Mouse (Mus musculus) CH12.LX (cell line): ENCODE data around the gene Pde6d. TPM values are rescaled to one million over a fixed set of nuclear protein-coding genes. Genes with fewer than 3 reads are reported as not detected.

Experiments used
- DNase-seq: peaks from one replicate; pipeline ENCODE4 v3.0.0-alpha.2; 2013; ENCODE audit errors: extremely low read depth
- H3K27ac ChIP-seq: 2 replicates; pipeline ENCODE4 v1.5.1; 2012; ENCODE audit warnings: low read depth, mild to moderate bottlenecking, control low read depth, moderate library complexity; ENCODE audit not compliant: insufficient read depth
- H3K27me3 ChIP-seq: replicated peaks from 2 replicates; pipeline ENCODE3; 2012; ENCODE audit warnings: inconsistent platforms
- H3K36me3 ChIP-seq, 2 experiments: replicated peaks in 1 of 2; 2 replicates each; pipeline versions ENCODE3 to v1.6.1; 2012; ENCODE audit warnings: inconsistent platforms in 1 of 2, low read length in 1 of 2, mild to moderate bottlenecking in 1 of 2, mixed read lengths in 1 of 2, moderate library complexity in 1 of 2; ENCODE audit not compliant: control insufficient read depth in 1 of 2, insufficient read depth in 1 of 2
- H3K4me1 ChIP-seq, 2 experiments: 2 replicates each; pipeline ENCODE4 v1.6.1; 2012; ENCODE audit warnings: inconsistent platforms in 1 of 2, moderate library complexity in 1 of 2; ENCODE audit not compliant: insufficient read depth in 2 of 2, control insufficient read depth in 1 of 2
- H3K4me2 ChIP-seq: 2 replicates; pipeline ENCODE4 v1.6.1; 2012; ENCODE audit warnings: low read depth, mild to moderate bottlenecking, control low read depth; ENCODE audit not compliant: poor library complexity, insufficient read depth, severe bottlenecking
- H3K4me3 ChIP-seq, 3 experiments: fragments of 150-350 bp in 1 of 3; sonication (generic) in 1 of 3; replicated peaks in 1 of 3; 2 replicates each; pipeline versions ENCODE3 to v1.5.1; 2011 to 2012; ENCODE audit warnings: low read depth in 2 of 3, low read length in 2 of 3, mild to moderate bottlenecking in 2 of 3, moderate library complexity in 2 of 3, control low read depth in 1 of 3, improper control_type of control experiment in 1 of 3, inconsistent platforms in 1 of 3, mixed read lengths in 1 of 3; ENCODE audit not compliant: poor library complexity in 1 of 3
- H3K79me2 ChIP-seq: replicated peaks from 2 replicates; pipeline ENCODE4 v1.6.1; 2012; ENCODE audit warnings: mild to moderate bottlenecking, moderate library complexity; ENCODE audit not compliant: control insufficient read depth, poor library complexity, insufficient read depth, severe bottlenecking; ENCODE audit errors: extremely low read depth
- H3K9ac ChIP-seq: 2 replicates; pipeline ENCODE4 v1.6.1; 2012; ENCODE audit warnings: low read depth, mild to moderate bottlenecking, control low read depth, moderate library complexity; ENCODE audit not compliant: insufficient read depth
- H3K9me3 ChIP-seq: replicated peaks from 2 replicates; pipeline ENCODE3; 2012; ENCODE audit warnings: low read length, inconsistent platforms, mixed read lengths
- CHD1 ChIP-seq: IDR thresholded peaks from 2 replicates; pipeline ENCODE4 v1.6.1; 2012; ENCODE audit warnings: low read depth, low read length, improper control_type of control experiment, inconsistent platforms
- CHD2 ChIP-seq: IDR thresholded peaks from 2 replicates; pipeline ENCODE4 v1.6.1; 2011; ENCODE audit warnings: low read length, improper control_type of control experiment
- GABPA ChIP-seq: IDR thresholded peaks from 2 replicates; pipeline ENCODE4 v1.6.1; 2012; ENCODE audit warnings: low read depth, low read length, improper control_type of control experiment, inconsistent platforms; ENCODE audit not compliant: insufficient replicate concordance
- JUND ChIP-seq: conservative IDR thresholded peaks from 2 replicates; pipeline ENCODE4 v1.6.1; 2011; ENCODE audit warnings: low read depth, low read length, improper control_type of control experiment
- KAT2A ChIP-seq: IDR thresholded peaks from 2 replicates; pipeline ENCODE4 v1.6.1; 2012; ENCODE audit warnings: low read length, improper control_type of control experiment, inconsistent platforms; ENCODE audit not compliant: insufficient replicate concordance
- MAFK ChIP-seq: IDR thresholded peaks from 2 replicates; pipeline ENCODE4 v1.6.1; 2011; ENCODE audit warnings: low read length, improper control_type of control experiment; ENCODE audit not compliant: insufficient replicate concordance
- MAZ ChIP-seq: IDR thresholded peaks from 2 replicates; pipeline ENCODE4 v1.6.1; 2012; ENCODE audit warnings: low read depth, mild to moderate bottlenecking, inconsistent platforms, low read length, improper control_type of control experiment, moderate library complexity
- MEF2A ChIP-seq: IDR thresholded peaks from 2 replicates; pipeline ENCODE4 v1.6.1; 2014; ENCODE audit warnings: low read depth, mild to moderate bottlenecking, inconsistent platforms, low read length, improper control_type of control experiment, borderline replicate concordance
- NELFE ChIP-seq: IDR thresholded peaks from 2 replicates; pipeline ENCODE4 v1.6.1; 2011; ENCODE audit warnings: low read depth, low read length, improper control_type of control experiment
- NRF1 ChIP-seq: IDR thresholded peaks from 2 replicates; pipeline ENCODE4 v1.6.1; 2014; ENCODE audit warnings: low read depth, mild to moderate bottlenecking, inconsistent platforms, low read length, improper control_type of control experiment, moderate library complexity
- POLR2A ChIP-seq: IDR thresholded peaks from 2 replicates; pipeline ENCODE4 v1.6.1; 2011; ENCODE audit warnings: low read depth, mild to moderate bottlenecking, improper control_type of control experiment, low read length
- POLR2AphosphoS2 ChIP-seq: IDR thresholded peaks from 2 replicates; pipeline ENCODE4 v1.6.1; 2011; ENCODE audit warnings: low read depth, low read length, improper control_type of control experiment
- SMC3 ChIP-seq: IDR thresholded peaks from 2 replicates; pipeline ENCODE4 v1.6.1; 2011; ENCODE audit warnings: low read depth, low read length, improper control_type of control experiment
- TBP ChIP-seq: conservative IDR thresholded peaks from 2 replicates; pipeline ENCODE4 v1.6.1; 2011; ENCODE audit warnings: low read depth, low read length, improper control_type of control experiment
- TCF12 ChIP-seq: IDR thresholded peaks from 2 replicates; pipeline ENCODE4 v1.6.1; 2014; ENCODE audit warnings: low read depth, mild to moderate bottlenecking, inconsistent platforms, low read length, improper control_type of control experiment
- UBTF ChIP-seq: IDR thresholded peaks from 2 replicates; pipeline ENCODE4 v1.6.1; 2012; ENCODE audit warnings: low read depth, mild to moderate bottlenecking, inconsistent platforms, low read length, improper control_type of control experiment, moderate library complexity
- USF2 ChIP-seq: conservative IDR thresholded peaks from 2 replicates; pipeline ENCODE4 v1.6.1; 2011; ENCODE audit warnings: low read depth, low read length, improper control_type of control experiment
- ZC3H11A ChIP-seq: IDR thresholded peaks from 2 replicates; pipeline ENCODE4 v1.6.1; 2012; ENCODE audit warnings: low read depth, mild to moderate bottlenecking, inconsistent platforms, low read length, improper control_type of control experiment
- ZMIZ1 ChIP-seq: IDR thresholded peaks from 2 replicates; pipeline ENCODE4 v1.6.1; 2012; ENCODE audit warnings: low read depth, mild to moderate bottlenecking, inconsistent platforms, low read length, improper control_type of control experiment
- ZNF384 ChIP-seq: IDR thresholded peaks from 2 replicates; pipeline ENCODE4 v1.6.1; 2012; ENCODE audit warnings: low read depth, low read length, improper control_type of control experiment, inconsistent platforms
- dilution Hi-C: fragments of 300-500 bp; cut with MboI; formaldehyde crosslinking; loops from 2 replicates; pipeline ENCODE4 v1.14.3; 2020; ENCODE audit warnings: low sequenced_read_pairs; ENCODE audit not compliant: extremely low pct_unique_long_range_greater_than_20kb, extremely low pct_ligation_motif_present
- in situ Hi-C: fragments of 300-500 bp; cut with MboI; formaldehyde crosslinking; loops from 3 replicates; pipeline ENCODE4 v1.14.3; 2019; ENCODE audit warnings: low sequenced_read_pairs, low pct_ligation_motif_present, low pct_unique_long_range_greater_than_20kb, mixed read lengths
- polyA plus RNA-seq: library from polyadenylated mRNA; unstranded; fragments of >175 nt; gene quantifications from 2 replicates; pipeline ENCODE4 v1.2.1, GENCODE M21; 2012; ENCODE audit warnings: low read depth; ENCODE audit not compliant: insufficient read length
- total RNA-seq, 2 experiments: library from RNA; depleted of rRNA; stranded (reverse); fragments of 300-350 nt in 1 of 2; fragments of >200 nt in 1 of 2; gene quantifications; 2 replicates each; pipeline ENCODE4 v1.2.3; 2012 to 2014

Pde6d gene
- total and polyA plus RNA-seq, 3 experiments = 7.1 to 23.2 (median 20.8) TPM

GRCm38 (mm10) chr1:86527599-86528486 is 54.6 kb downstream of the Pde6d start (continued):
- TF ChIP-seq GABPA (no peak), ZNF384 (no peak), ZMIZ1 (peak; percentile 57; the same call in 1 of the 2 replicates), CHD1 (no peak; the same call in 1 of the 2 replicates), SMC3 (peak; percentile 22), NRF1 (peak; percentile 92), POLR2A (peak; percentile 62; the same call in 1 of the 2 replicates), CHD2 (peak; percentile 87), USF2 (no peak; the same call in 1 of the 2 replicates), TBP (0 out of 2 replicates have a peak, but pooled peaks have one; percentile 14), TCF12 (peak; percentile 49), NELFE (no peak; the same call in 1 of the 2 replicates)

GRCm38 (mm10) chr1:86526789-86527598 is 55.4 kb downstream of the Pde6d start:
- Histone ChIP-seq H3K27ac (peak overlapping the region; percentile 79), H3K36me3 (peaks cover 19 to 34% of the 10 kb centered on the region in 2 experiments), H3K4me2 (no peak overlapping the region), H3K9ac (peak overlapping the region; percentile 98), H3K9me3 (no peaks in the 10 kb centered on the region), H3K27me3 (no peaks in the 10 kb centered on the region), H3K4me1 (peaks cover 13 to 58% of the 10 kb centered on the region in 2 experiments), H3K4me3 (peak overlapping the region; percentile 59 to 95 (median 91)), H3K79me2 (peaks cover 46% of the 10 kb centered on the region)
- in situ Hi-C loops (no loop called here), dilution Hi-C loops (no loop called here)
- DNase-seq = no peak
- no peak for TF ChIP-seq MAFK
- no peak for TF ChIP-seq ZC3H11A
- peak; percentile 75 for TF ChIP-seq POLR2A
- no peak for TF ChIP-seq MEF2A
- TF ChIP-seq UBTF = peak; percentile 47; the same call in 1 of the 2 replicates
- TF ChIP-seq MAZ = peak; percentile 48; the same call in 1 of the 2 replicates
- no peak for TF ChIP-seq KAT2A
- peak; percentile 93 for TF ChIP-seq NELFE
- TF ChIP-seq CHD1 = peak; percentile 48; the same call in 1 of the 2 replicates
- TF ChIP-seq JUND = no peak
- peak; percentile 89; the same call in 1 of the 2 replicates for TF ChIP-seq POLR2AphosphoS2
- peak; percentile 63; the same call in 1 of the 2 replicates for TF ChIP-seq ZMIZ1
